Mouse (Mus musculus): Measurements from ENCODE around the gene Anxa6.

The Anxa6 gene

DNA sequence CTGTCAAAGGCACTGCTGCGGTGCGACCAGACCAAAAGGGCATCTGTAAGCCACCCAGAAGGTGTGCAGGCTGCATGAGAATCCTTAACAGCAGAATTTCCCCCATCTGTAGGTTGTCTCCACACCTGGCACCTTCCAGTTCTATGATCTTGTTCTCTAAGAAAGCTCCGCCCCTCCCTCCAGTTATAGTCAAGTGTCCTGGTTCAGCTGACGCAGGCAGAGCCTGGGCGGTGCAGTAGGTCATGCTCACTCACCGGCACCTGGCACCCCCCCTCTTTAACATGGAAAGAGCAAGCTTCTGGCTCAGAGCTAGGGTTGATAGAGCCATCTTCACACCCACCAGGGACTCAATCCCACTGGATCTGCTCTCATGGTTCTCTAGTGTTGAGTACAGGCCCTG, 104.0 kb downstream of the Anxa6 start:
- no peak for DNase-seq (ENCODE audit: low spot score)
